Mouse (Mus musculus) liver, embryonic 15.5 days (tissue): ENCODE results near the gene Dab2ip. TPM values are rescaled to one million over a fixed set of nuclear protein-coding genes. Genes with fewer than 3 reads are reported as not detected.

Experiments
- ATAC-seq: fragments of 200-750 bp; cut with Nextera tagmentation; 2 replicates; pipeline ENCODE4 v1.8.0; 2017; ENCODE audit warnings: moderate number of reproducible peaks, mild to moderate bottlenecking, moderate library complexity; ENCODE audit not compliant: insufficient read depth
- H3K27ac ChIP-seq: fragments of 300-500 bp; sonication (generic); replicated peaks from 2 replicates; pipeline ENCODE4 v1.5.1; 2015; ENCODE audit warnings: mild to moderate bottlenecking, inconsistent platforms
- H3K27me3 ChIP-seq: fragments of 300-500 bp; sonication (generic); 2 replicates; pipeline ENCODE4 v1.6.1; 2015; ENCODE audit warnings: mild to moderate bottlenecking, inconsistent platforms
- H3K36me3 ChIP-seq: fragments of 300-500 bp; sonication (generic); replicated peaks from 2 replicates; pipeline ENCODE4 v1.6.1; 2015; ENCODE audit warnings: moderate library complexity, mild to moderate bottlenecking, inconsistent platforms
- H3K4me1 ChIP-seq: fragments of 300-500 bp; sonication (generic); replicated peaks from 2 replicates; pipeline ENCODE4 v1.6.1; 2015; ENCODE audit warnings: inconsistent platforms
- H3K4me2 ChIP-seq: fragments of 300-500 bp; sonication (generic); 2 replicates; pipeline ENCODE4 v1.6.1; 2015; ENCODE audit warnings: moderate library complexity, mild to moderate bottlenecking, inconsistent platforms
- H3K4me3 ChIP-seq: fragments of 300-500 bp; sonication (generic); replicated peaks from 2 replicates; pipeline ENCODE4 v1.5.1; 2015; ENCODE audit warnings: mild to moderate bottlenecking, inconsistent platforms
- H3K9ac ChIP-seq: fragments of 300-500 bp; sonication (generic); 2 replicates; pipeline ENCODE4 v1.6.1; 2015; ENCODE audit warnings: moderate library complexity, mild to moderate bottlenecking, inconsistent platforms
- H3K9me3 ChIP-seq: fragments of 300-500 bp; sonication (generic); replicated peaks from 2 replicates; pipeline ENCODE4 v1.6.1; 2016; ENCODE audit warnings: inconsistent platforms
- WGBS: fragments of 180-500 bp; shearing (Covaris S2); methylation state at CpG from one replicate; pipeline ENCODE4 v1.1.7; 2015; ENCODE audit warnings: mixed read lengths; ENCODE audit not compliant: insufficient replicate concordance; 5-methylcytosine and 5-hydroxymethylcytosine counted together
- polyA plus RNA-seq: library from polyadenylated mRNA; unstranded; fragments of >200 nt; fragmentation: Nextera tagmentation; extraction: Ambion mirVana; gene quantifications from 2 replicates; pipeline ENCODE4 v1.2.1, GENCODE M21; 2015

Gene Dab2ip
- polyA plus RNA-seq, 1 experiment from 2014 or later, result 7.7 TPM

DNA sequence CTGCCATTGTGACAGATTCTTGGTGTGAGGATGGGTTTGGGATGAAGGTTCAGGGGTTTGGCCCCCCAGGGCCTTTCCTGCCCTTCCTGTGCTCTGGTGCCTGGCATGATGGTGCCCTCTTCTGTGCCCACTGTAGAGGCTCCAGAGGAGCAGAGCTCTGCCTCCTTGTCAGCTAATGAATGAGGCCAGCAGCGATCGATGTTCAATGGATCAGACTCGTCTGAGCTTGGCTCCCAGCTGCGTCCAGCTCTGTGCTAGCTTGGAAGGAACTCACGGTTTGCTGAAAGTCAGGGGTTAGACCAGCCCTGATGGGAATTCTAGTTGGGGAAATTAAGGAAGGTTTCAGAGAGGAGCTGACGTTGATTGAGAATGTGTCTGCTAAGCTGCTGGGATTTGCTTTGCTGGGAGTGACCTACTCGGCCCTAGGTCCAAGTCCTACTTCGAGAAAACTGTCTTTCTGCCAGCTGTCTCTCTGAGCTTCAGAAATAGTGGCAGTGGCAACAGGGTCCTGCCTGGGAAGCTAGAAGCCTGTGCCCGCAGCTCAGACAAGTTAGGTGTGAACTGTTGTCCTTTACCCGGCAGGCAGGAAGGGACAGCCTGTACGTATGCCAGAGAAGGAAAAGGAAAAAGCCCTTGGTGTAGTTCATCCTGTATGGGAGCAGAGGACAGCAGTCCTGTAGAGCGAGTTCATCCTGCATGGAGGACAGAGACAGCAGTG, 65.5 kb downstream of the Dab2ip start:
- Histone ChIP-seq H3K4me1 (peaks cover 50% of the 10 kb centered on the region), H3K27ac (no peak overlapping the region), H3K4me3 (no peak overlapping the region), H3K9ac (no peak overlapping the region), H3K36me3 (no peaks in the 10 kb centered on the region), H3K4me2 (peak overlapping the region; percentile 21; the same call in 1 of the 2 replicates), H3K9me3 (no peaks in the 10 kb centered on the region), H3K27me3 (peaks cover 37% of the 10 kb centered on the region)
- 53% methylated on average over 12 of the region's 12 CpGs for WGBS
- ATAC-seq, result no peak

DNA sequence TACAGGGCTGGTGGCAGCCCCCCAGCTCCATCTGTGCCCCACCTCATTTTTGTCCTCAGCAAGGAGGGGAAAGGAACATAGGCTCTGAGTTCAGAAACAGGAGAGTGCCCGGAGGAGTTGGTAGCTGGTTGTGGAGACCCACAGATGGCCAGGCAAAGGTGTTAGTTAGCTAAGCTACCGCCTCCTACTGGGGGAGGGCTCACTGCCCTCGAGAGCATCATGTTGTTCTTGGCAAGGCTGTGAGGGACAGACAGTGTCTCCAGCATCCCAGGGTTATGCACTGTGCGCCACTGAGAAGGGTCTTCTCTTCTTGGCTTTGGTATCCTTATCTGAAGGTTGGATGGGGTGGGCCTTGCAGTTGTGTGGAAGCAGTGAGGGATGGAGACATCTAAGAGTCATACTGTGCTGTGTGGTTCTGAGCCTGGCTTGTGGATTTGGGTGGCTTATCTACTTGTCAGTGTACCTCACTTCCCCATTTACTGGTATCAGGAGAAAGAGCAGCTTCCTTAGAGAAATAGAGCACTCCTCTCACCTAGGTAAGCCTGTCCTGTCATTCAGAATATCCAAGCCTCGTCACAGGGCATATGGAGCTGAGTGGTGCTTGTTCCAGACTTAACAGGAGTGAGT, 66.4 kb downstream of the Dab2ip start:
- H3K27me3 ChIP-seq, result peaks cover 37% of the 10 kb centered on the region
- no peak for ATAC-seq
- H3K4me3 ChIP-seq, result no peak overlapping the region
- H3K9me3 ChIP-seq, result no peaks in the 10 kb centered on the region
- WGBS, result 33% methylated on average over 5 of the region's 5 CpGs
- H3K27ac ChIP-seq, result no peak overlapping the region
- no peaks in the 10 kb centered on the region for H3K36me3 ChIP-seq
- H3K9ac ChIP-seq, result no peak overlapping the region
- no peak overlapping the region for H3K4me2 ChIP-seq
- peaks cover 46% of the 10 kb centered on the region for H3K4me1 ChIP-seq

DNA sequence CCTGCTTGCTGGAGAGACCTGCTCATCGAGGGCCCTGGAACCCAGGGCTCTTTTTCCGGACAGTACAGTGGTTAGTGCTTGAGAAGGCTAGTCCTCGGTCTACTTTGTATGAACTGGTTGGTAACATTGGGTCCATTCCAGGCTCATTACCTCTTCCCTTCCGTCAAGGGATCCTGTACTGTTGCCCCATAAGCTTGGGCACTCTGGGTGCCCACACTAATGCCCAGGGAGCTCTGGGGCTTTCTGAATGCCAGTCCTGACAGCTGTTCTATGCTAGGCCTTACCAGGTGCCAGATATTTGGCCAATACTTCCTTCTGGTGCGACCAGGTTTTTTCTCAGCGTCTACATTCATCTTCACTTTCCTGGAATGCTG, 66.9 kb downstream of the Dab2ip start:
- Histone ChIP-seq H3K36me3 (no peaks in the 10 kb centered on the region), H3K4me3 (no peak overlapping the region), H3K4me2 (no peak overlapping the region), H3K4me1 (peaks cover 41% of the 10 kb centered on the region), H3K9me3 (no peaks in the 10 kb centered on the region), H3K27me3 (peaks cover 37% of the 10 kb centered on the region), H3K27ac (no peak overlapping the region), H3K9ac (no peak overlapping the region)
- no peak for ATAC-seq
- WGBS, result 59% methylated on average over 6 of the region's 6 CpGs

DNA sequence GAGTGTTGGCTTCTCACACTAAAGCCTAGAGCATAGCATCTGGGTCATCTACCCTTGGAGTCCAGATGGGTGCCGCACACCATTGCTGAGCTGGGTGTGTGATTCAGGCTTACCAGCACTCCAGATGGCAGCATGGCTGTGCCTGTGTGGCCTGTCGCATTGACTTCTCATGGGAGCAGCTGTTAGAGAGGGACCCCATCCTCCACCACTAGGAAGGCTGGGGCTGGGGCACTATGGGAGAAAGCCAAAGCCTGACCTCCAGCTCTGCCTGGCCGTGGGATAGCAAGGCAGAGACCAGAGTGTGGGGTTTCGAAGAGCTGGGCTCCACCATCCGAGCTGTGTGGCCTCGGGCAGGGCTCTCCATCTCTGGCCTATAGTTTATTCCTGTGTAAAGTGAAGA, 67.5 kb downstream of the Dab2ip start:
- Histone ChIP-seq H3K4me2 (no peak overlapping the region), H3K4me3 (no peak overlapping the region), H3K36me3 (no peaks in the 10 kb centered on the region), H3K9me3 (no peaks in the 10 kb centered on the region), H3K27ac (no peak overlapping the region), H3K27me3 (peaks cover 32% of the 10 kb centered on the region), H3K4me1 (peaks cover 36% of the 10 kb centered on the region), H3K9ac (no peak overlapping the region)
- WGBS, result 52% methylated on average over 6 of the region's 6 CpGs
- ATAC-seq, result no peak

DNA sequence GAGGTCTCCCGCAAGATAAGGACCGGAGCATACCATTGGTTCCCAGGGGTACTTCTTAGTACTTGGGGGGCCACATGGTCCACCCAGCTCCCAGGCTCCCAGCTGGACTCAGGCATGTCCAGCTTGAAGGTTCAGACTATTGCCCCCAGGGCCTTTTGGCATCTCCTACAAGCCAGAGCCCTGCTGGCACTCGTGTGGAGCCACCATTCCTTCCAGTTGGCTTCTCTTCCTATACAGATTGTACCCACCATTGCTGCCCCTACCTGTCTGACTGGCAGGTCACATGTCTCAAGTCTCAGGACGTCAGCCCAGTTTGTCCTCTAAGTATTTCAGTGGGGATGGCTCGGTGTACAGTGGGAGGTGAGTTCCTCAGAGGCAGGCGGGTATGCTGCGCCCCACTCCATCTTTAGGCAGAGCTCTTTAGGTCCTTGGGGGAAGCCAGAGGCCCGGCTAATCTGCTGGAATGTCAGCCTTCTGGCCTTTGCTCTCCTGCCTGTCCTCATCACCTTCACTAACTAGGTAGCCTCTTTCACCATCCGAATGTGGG, 68.2 kb downstream of the Dab2ip start:
- no peak overlapping the region for H3K4me3 ChIP-seq
- H3K9me3 ChIP-seq, result no peaks in the 10 kb centered on the region
- ATAC-seq, result no peak
- no peak overlapping the region for H3K4me2 ChIP-seq
- H3K27me3 ChIP-seq, result peaks cover 26% of the 10 kb centered on the region
- H3K27ac ChIP-seq, result no peak overlapping the region
- no peak overlapping the region for H3K9ac ChIP-seq
- H3K4me1 ChIP-seq, result peaks cover 34% of the 10 kb centered on the region
- no peaks in the 10 kb centered on the region for H3K36me3 ChIP-seq
- 62% methylated on average over 9 of the region's 9 CpGs for WGBS

DNA sequence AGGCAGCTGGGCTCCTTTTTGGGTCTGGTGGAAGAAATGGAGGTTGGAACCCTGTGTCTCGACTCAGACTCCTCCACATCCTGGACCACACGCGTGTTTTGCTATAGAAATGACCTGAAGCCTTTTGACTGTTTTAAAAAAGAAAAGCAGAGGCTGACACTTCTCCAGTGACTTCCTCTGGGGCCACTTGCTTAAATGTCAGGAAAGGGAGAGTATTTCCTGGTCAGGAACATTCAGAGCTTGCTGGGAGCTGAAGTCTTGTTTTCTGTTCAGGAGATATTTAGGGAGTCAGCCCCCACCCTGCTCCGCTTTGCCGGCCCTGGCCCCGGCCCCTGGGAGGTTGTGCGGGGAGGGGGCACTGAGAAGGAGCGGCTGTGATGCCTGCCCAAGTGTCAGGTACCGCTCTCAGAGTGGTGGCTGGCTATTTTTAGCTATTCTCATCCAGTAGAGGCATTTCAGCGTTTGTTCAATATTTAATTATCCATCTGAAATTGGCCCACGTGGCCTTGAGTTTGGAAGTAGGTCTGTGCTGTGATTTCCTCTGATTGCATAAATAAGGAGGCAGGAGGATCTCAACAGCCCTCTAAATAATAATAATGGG, 69.3 kb downstream of the Dab2ip start:
- Histone ChIP-seq H3K4me1 (peaks cover 26% of the 10 kb centered on the region), H3K27ac (no peak overlapping the region), H3K4me3 (no peak overlapping the region), H3K36me3 (no peaks in the 10 kb centered on the region), H3K9me3 (no peaks in the 10 kb centered on the region), H3K9ac (no peak overlapping the region), H3K4me2 (no peak overlapping the region), H3K27me3 (peaks cover 14% of the 10 kb centered on the region)
- WGBS, result 51% methylated on average over 11 of the region's 11 CpGs
- no peak for ATAC-seq

DNA sequence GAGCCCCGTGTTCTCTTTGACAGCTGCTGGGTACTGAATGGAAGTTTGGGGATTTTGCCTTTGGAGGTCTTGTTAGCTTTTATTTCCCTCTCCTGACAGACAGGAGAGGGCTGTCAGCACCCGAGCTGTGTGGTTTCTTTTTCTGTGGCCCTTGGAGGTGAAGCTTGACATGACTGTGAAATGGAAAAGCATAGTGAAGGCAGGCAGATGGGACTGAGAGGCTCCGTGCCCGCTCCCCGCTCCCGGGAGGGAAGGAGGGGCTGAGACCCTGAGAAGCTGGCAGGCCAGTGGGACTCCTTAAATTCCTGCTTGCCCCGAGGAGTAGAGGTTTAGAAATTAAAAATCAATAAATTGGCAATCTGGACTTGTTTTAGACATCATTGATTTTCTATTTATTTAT, 70.0 kb downstream of the Dab2ip start:
- Histone ChIP-seq H3K4me1 (peaks cover 21% of the 10 kb centered on the region), H3K4me3 (no peak overlapping the region), H3K27me3 (peaks cover 8% of the 10 kb centered on the region; the same call in 1 of the 2 replicates), H3K27ac (no peak overlapping the region), H3K4me2 (no peak overlapping the region), H3K9ac (no peak overlapping the region), H3K9me3 (no peaks in the 10 kb centered on the region), H3K36me3 (no peaks in the 10 kb centered on the region)
- ATAC-seq, result no peak
- 59% methylated on average over 7 of the region's 7 CpGs for WGBS

DNA sequence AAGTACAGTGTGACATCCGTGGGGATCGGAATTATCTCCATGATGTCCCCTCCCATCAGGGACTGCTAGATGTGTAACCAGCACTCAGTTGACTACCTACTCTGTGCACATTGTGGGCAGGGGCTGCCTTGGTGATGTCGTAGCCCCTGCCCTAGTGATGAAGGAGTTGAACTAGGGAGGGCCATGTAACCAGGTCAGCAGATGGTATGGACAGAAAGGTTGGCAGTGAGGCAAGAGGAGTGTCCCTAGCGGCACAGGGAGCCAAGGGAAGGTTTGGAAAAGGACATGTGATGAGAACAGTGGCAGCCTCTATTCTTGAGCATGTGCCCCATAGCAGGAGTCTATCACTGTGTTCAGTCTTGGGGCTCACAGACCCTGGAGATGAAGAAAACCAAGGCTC, 70.6 kb downstream of the Dab2ip start:
- ATAC-seq, result no peak
- Histone ChIP-seq H3K27ac (no peak overlapping the region), H3K9me3 (no peaks in the 10 kb centered on the region), H3K4me3 (no peak overlapping the region), H3K4me1 (peaks cover 15% of the 10 kb centered on the region), H3K27me3 (peaks cover 2% of the 10 kb centered on the region; the same call in 1 of the 2 replicates), H3K36me3 (no peaks in the 10 kb centered on the region), H3K4me2 (no peak overlapping the region), H3K9ac (no peak overlapping the region)
- WGBS, result 63% methylated on average over 4 of the region's 4 CpGs

DNA sequence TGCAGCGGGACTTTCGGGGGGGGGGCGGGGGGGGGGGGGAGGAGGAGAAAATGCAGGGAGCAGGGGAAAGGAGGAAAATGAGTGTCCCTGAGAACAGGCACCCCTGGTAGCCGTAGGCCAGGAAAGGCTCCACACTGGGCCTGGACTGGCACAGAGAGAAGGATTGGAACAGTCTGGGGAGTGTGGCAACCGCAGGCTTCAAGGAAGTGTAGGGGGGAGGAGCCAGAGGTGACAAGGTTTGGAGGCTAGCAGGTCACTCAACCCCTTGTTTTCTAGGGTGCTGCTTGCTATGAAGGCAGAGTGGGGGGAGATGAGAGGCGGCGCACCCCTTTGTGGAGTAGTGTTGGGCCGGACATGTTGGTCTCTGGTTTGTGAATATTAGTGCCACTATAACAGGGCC, 71.1 kb downstream of the Dab2ip start:
- Histone ChIP-seq H3K9me3 (no peaks in the 10 kb centered on the region), H3K4me2 (no peak overlapping the region), H3K4me3 (no peak overlapping the region), H3K27ac (no peak overlapping the region), H3K4me1 (peaks cover 11% of the 10 kb centered on the region), H3K9ac (no peak overlapping the region), H3K27me3 (no peaks in the 10 kb centered on the region), H3K36me3 (no peaks in the 10 kb centered on the region)
- no peak for ATAC-seq
- 70% methylated on average over 6 of the region's 8 CpGs for WGBS

DNA sequence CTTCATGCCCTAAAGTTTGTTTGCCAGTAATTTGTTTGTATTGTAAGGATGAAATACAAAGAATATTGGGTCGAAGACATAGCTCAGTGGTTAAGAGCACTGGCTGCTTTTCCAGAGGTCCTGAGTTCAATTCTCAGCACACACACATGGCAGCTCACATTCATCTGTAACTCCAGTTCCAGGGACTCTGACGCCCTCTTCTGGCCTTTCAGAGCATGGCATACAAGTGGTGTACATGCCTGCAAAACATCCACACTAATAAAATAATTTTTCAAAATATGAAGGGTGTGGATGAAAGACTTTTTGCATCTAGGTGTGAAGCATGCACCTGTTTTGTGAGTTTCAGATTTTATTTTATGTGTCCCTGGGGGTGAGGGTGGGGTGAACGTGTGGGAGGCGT, 75.3 kb downstream of the Dab2ip start:
- Histone ChIP-seq H3K9ac (no peak overlapping the region), H3K27me3 (no peaks in the 10 kb centered on the region), H3K27ac (no peak overlapping the region), H3K4me3 (no peak overlapping the region), H3K36me3 (no peaks in the 10 kb centered on the region), H3K9me3 (no peaks in the 10 kb centered on the region), H3K4me1 (no peaks in the 10 kb centered on the region), H3K4me2 (no peak overlapping the region)
- no peak for ATAC-seq
- WGBS, result 67% methylated on average over 4 of the region's 4 CpGs

DNA sequence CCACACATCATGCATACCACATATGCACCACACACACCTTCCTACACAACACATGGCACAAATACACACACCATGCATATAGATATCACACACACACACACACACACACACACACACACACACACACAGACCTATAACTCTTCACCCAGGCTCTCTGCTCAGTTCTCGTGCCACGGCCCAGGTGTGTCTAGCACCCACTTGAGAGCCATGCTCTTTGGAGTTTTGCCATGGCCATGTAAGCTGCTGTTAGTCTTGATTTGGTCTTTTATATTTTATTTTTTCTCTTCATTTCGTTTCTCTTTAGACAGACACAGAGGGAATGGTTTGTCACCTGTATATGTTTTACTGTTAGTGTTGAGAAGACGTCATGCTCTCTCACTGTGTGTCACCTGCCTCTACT, 76.9 kb downstream of the Dab2ip start:
- H3K27me3 ChIP-seq, result no peaks in the 10 kb centered on the region
- H3K36me3 ChIP-seq, result no peaks in the 10 kb centered on the region
- H3K27ac ChIP-seq, result no peak overlapping the region
- H3K4me1 ChIP-seq, result no peaks in the 10 kb centered on the region
- H3K9me3 ChIP-seq, result no peaks in the 10 kb centered on the region
- no peak for ATAC-seq
- no peak overlapping the region for H3K4me2 ChIP-seq
- no peak overlapping the region for H3K4me3 ChIP-seq
- H3K9ac ChIP-seq, result no peak overlapping the region
- 71% methylated on average over 4 of the region's 4 CpGs for WGBS
